Mouse (Mus musculus) kidney, postnatal 14 days (tissue): Measurements from ENCODE around the gene Fam47c.

Experiments used
- DNase-seq: peaks from one replicate; pipeline ENCODE4 v3.0.0; 2022; ENCODE audit warnings: mixed read lengths

The Fam47c gene

GRCm38 (mm10) chrX:78737463-78737862 lies at the start of gene Fam47c:
TSS of gene Fam47c (plus strand) at chrX:78737763.
- no peak for DNase-seq

- DNase-seq: no peak
These were observed 31.8 kb downstream of the Fam47c start for GRCm38 (mm10) chrX:78769408-78769807.

- no peak for DNase-seq
These were observed 39.5 kb downstream of the Fam47c start for GRCm38 (mm10) chrX:78777078-78777477.
